Mouse (Mus musculus): ENCODE measurements around the gene Ttc17. TPM values are rescaled to one million over a fixed set of nuclear protein-coding genes. Genes with fewer than 3 reads are reported as not detected.
A peak's percentile ranks its signal among the peaks of the same experiment; 100 is the strongest.

Gene Ttc17
- polyA plus RNA-seq, 1 experiment, result 7.7 TPM

- no peak for TF ChIP-seq MYOD1 (IDR thresholded peaks at IDR 0.05; ENCODE audit: control insufficient read depth, insufficient read length, low read depth)
- TF ChIP-seq CTCF (IDR thresholded peaks at IDR 0.05; ENCODE audit: control insufficient read depth, insufficient read depth, insufficient read length), result no peak
- TF ChIP-seq FOSL1 (IDR thresholded peaks at IDR 0.05; ENCODE audit: insufficient read depth, low read length, poor library complexity, severe bottlenecking), result no peak
- no peak for TF ChIP-seq MYOG (IDR thresholded peaks at IDR 0.05; ENCODE audit: control insufficient read depth, extremely low read depth, insufficient read length)
- no peak for TF ChIP-seq CEBPB (IDR thresholded peaks at IDR 0.05; ENCODE audit: low read depth)
- no peak for TF ChIP-seq MAX (IDR thresholded peaks at IDR 0.05)
- no peak for TF ChIP-seq USF1 (IDR thresholded peaks at IDR 0.05; ENCODE audit: low read depth)
- H3K27me3 ChIP-seq (ENCODE audit: control insufficient read depth, insufficient read depth, insufficient read length), result no peaks in the 10 kb centered on the region
- H3K79me3 ChIP-seq (ENCODE audit: low read depth), result no peaks in the 10 kb centered on the region
- no peak overlapping the region for H3ac ChIP-seq (ENCODE audit: control insufficient read depth, insufficient read length, low read depth)
- no peaks in the 10 kb centered on the region for H3K79me2 ChIP-seq (ENCODE audit: control insufficient read depth, insufficient read depth)
- H3K4me3 ChIP-seq (ENCODE audit: insufficient read depth, poor library complexity, severe bottlenecking), result no peak overlapping the region
- peaks cover 41% of the 10 kb centered on the region for H3K36me3 ChIP-seq (ENCODE audit: control insufficient read depth, insufficient read depth)
These were observed 25.3 kb downstream of the Ttc17 start for GRCm38 (mm10) chr2:94381057-94381647.

- H3ac ChIP-seq (ENCODE audit: control insufficient read depth, insufficient read length, low read depth), result no peak overlapping the region
- no peaks in the 10 kb centered on the region for H3K79me3 ChIP-seq (ENCODE audit: low read depth)
- TF ChIP-seq MAX (IDR thresholded peaks at IDR 0.05), result no peak
- no peak for TF ChIP-seq MYOG (IDR thresholded peaks at IDR 0.05; ENCODE audit: control insufficient read depth, extremely low read depth, insufficient read length)
- no peak for TF ChIP-seq USF1 (IDR thresholded peaks at IDR 0.05; ENCODE audit: low read depth)
- TF ChIP-seq FOSL1 (IDR thresholded peaks at IDR 0.05; ENCODE audit: insufficient read depth, low read length, poor library complexity, severe bottlenecking), result no peak
- no peak for TF ChIP-seq CEBPB (IDR thresholded peaks at IDR 0.05; ENCODE audit: low read depth)
- TF ChIP-seq MYOD1 (IDR thresholded peaks at IDR 0.05; ENCODE audit: control insufficient read depth, insufficient read length, low read depth), result no peak
- TF ChIP-seq CTCF (IDR thresholded peaks at IDR 0.05; ENCODE audit: control insufficient read depth, insufficient read depth, insufficient read length), result no peak
- H3K79me2 ChIP-seq (ENCODE audit: control insufficient read depth, insufficient read depth), result no peaks in the 10 kb centered on the region
- H3K4me3 ChIP-seq (ENCODE audit: insufficient read depth, poor library complexity, severe bottlenecking), result no peak overlapping the region
- H3K36me3 ChIP-seq (ENCODE audit: control insufficient read depth, insufficient read depth), result peaks cover 62% of the 10 kb centered on the region
- H3K27me3 ChIP-seq (ENCODE audit: control insufficient read depth, insufficient read depth, insufficient read length), result no peaks in the 10 kb centered on the region
These were observed 27.8 kb downstream of the Ttc17 start for GRCm38 (mm10) chr2:94378678-94379077.

GRCm38 (mm10) chr2:94371093-94371492 is 35.4 kb downstream of the Ttc17 start:
- Histone ChIP-seq H3K36me3 (ENCODE audit: control insufficient read depth, insufficient read depth) (peaks cover 65% of the 10 kb centered on the region), H3K27me3 (ENCODE audit: control insufficient read depth, insufficient read depth, insufficient read length) (no peaks in the 10 kb centered on the region), H3K79me2 (ENCODE audit: control insufficient read depth, insufficient read depth) (no peaks in the 10 kb centered on the region), H3K79me3 (ENCODE audit: low read depth) (no peaks in the 10 kb centered on the region), H3K4me3 (ENCODE audit: insufficient read depth, poor library complexity, severe bottlenecking) (no peak overlapping the region), H3ac (ENCODE audit: control insufficient read depth, insufficient read length, low read depth) (no peak overlapping the region)
- TF ChIP-seq MAX (IDR thresholded peaks at IDR 0.05) (no peak), CTCF (IDR thresholded peaks at IDR 0.05; ENCODE audit: control insufficient read depth, insufficient read depth, insufficient read length) (peak; percentile 5)

- Histone ChIP-seq H3K79me2 (ENCODE audit: control insufficient read depth, insufficient read depth) (no peaks in the 10 kb centered on the region), H3ac (ENCODE audit: control insufficient read depth, insufficient read length, low read depth) (no peak overlapping the region), H3K4me3 (ENCODE audit: insufficient read depth, poor library complexity, severe bottlenecking) (no peak overlapping the region), H3K27me3 (ENCODE audit: control insufficient read depth, insufficient read depth, insufficient read length) (no peaks in the 10 kb centered on the region), H3K36me3 (ENCODE audit: control insufficient read depth, insufficient read depth) (peaks cover 80% of the 10 kb centered on the region), H3K79me3 (ENCODE audit: low read depth) (no peaks in the 10 kb centered on the region)
- TF ChIP-seq MAX (IDR thresholded peaks at IDR 0.05) (no peak), USF1 (IDR thresholded peaks at IDR 0.05; ENCODE audit: low read depth) (no peak), MYOG (IDR thresholded peaks at IDR 0.05; ENCODE audit: control insufficient read depth, extremely low read depth, insufficient read length) (no peak)
These were observed 42.7 kb downstream of the Ttc17 start for GRCm38 (mm10) chr2:94363821-94364220.

- no peaks in the 10 kb centered on the region for H3K27me3 ChIP-seq (ENCODE audit: control insufficient read depth, insufficient read depth, insufficient read length)
- TF ChIP-seq MYOG (IDR thresholded peaks at IDR 0.05; ENCODE audit: control insufficient read depth, extremely low read depth, insufficient read length) (no peak), MYOD1 (IDR thresholded peaks at IDR 0.05; ENCODE audit: control insufficient read depth, insufficient read length, low read depth) (no peak), MAX (IDR thresholded peaks at IDR 0.05) (no peak)
- peaks cover 76% of the 10 kb centered on the region for H3K36me3 ChIP-seq (ENCODE audit: control insufficient read depth, insufficient read depth)
- H3K79me3 ChIP-seq (ENCODE audit: low read depth), result no peaks in the 10 kb centered on the region
- H3K4me3 ChIP-seq (ENCODE audit: insufficient read depth, poor library complexity, severe bottlenecking), result no peak overlapping the region
- no peaks in the 10 kb centered on the region for H3K79me2 ChIP-seq (ENCODE audit: control insufficient read depth, insufficient read depth)
- H3ac ChIP-seq (ENCODE audit: control insufficient read depth, insufficient read length, low read depth), result no peak overlapping the region
These were observed 46.0 kb downstream of the Ttc17 start for GRCm38 (mm10) chr2:94360398-94360973.

- Histone ChIP-seq H3K79me3 (ENCODE audit: low read depth) (no peaks in the 10 kb centered on the region), H3K79me2 (ENCODE audit: control insufficient read depth, insufficient read depth) (no peaks in the 10 kb centered on the region), H3ac (ENCODE audit: control insufficient read depth, insufficient read length, low read depth) (no peak overlapping the region), H3K36me3 (ENCODE audit: control insufficient read depth, insufficient read depth) (peaks cover 9% of the 10 kb centered on the region), H3K4me3 (ENCODE audit: insufficient read depth, poor library complexity, severe bottlenecking) (no peak overlapping the region), H3K27me3 (ENCODE audit: control insufficient read depth, insufficient read depth, insufficient read length) (no peaks in the 10 kb centered on the region)
- TF ChIP-seq CEBPB (IDR thresholded peaks at IDR 0.05; ENCODE audit: low read depth) (no peak), MAX (IDR thresholded peaks at IDR 0.05) (no peak), USF1 (IDR thresholded peaks at IDR 0.05; ENCODE audit: low read depth) (no peak), FOSL1 (IDR thresholded peaks at IDR 0.05; ENCODE audit: insufficient read depth, low read length, poor library complexity, severe bottlenecking) (no peak), MYOG (IDR thresholded peaks at IDR 0.05; ENCODE audit: control insufficient read depth, extremely low read depth, insufficient read length) (no peak), CTCF (IDR thresholded peaks at IDR 0.05; ENCODE audit: control insufficient read depth, insufficient read depth, insufficient read length) (no peak), MYOD1 (IDR thresholded peaks at IDR 0.05; ENCODE audit: control insufficient read depth, insufficient read length, low read depth) (no peak)
These were observed 58.3 kb downstream of the Ttc17 start for GRCm38 (mm10) chr2:94348165-94348591.

All from C2C12 (cell line).